ENCODE assay signal across 10 mouse cellular contexts in genomic region chr7:99183751-99184150, GRCm38 (mm10). TPM values are rescaled to one million over a fixed set of nuclear protein-coding genes. Genes with fewer than 3 reads are reported as not detected.
A peak's percentile ranks its signal among the peaks of the same experiment; 100 is the strongest.
DNase-seq lines count a peak whose midpoint lies in the region; ATAC-seq lines count a peak whose summit lies in the region.
"Had no signal": no experiment of that assay in that cellular context is flagged by ENCODE, and none has a peak within 500 bp of the region (broad histone marks: within the 10 kb centered on the region; RNA-seq: fewer than 3 reads in every experiment).

No protein-coding gene starts in this region.

- peak; percentile 26 to 33 for DNase-seq in heart, adult 18-20 months
- DNase-seq in heart, postnatal 36 days: no peak
- DNase-seq in neural tube, embryonic 10.5 days (ENCODE audit: extremely low spot score, low spot score): no peak
- no peak for DNase-seq in liver, embryonic 11.5 days (ENCODE audit: low spot score)
- peak; percentile 57 for DNase-seq in splenic B cell, adult 2 months (ENCODE audit: low read depth, low spot score)
- DNase-seq in left cerebral cortex, adult 8-10 months (ENCODE audit: low spot score in 2 of 2): no peak
- DNase-seq in gastrocnemius, postnatal 25 days: no peak
- DNase-seq: kidney, postnatal 4 days had no signal

- no peak overlapping the region for H3K27ac ChIP-seq in neural tube, embryonic 13.5 days (replicated peaks)
- H3K27ac ChIP-seq in liver, embryonic 11.5 days (ENCODE audit: low read depth, low read length): no peak overlapping the region
- H3K27ac ChIP-seq: liver, embryonic 14.5 days had no signal

- H3K4me3 ChIP-seq in neural tube, embryonic 13.5 days: no peak overlapping the region
- H3K4me3 ChIP-seq in liver, embryonic 11.5 days (ENCODE audit: low read depth, low read length): no peak overlapping the region

- intact Hi-C loops in heart, postnatal 36 days (cut with DNase I): no loop called here

- no peaks in the 10 kb centered on the region for H3K9me3 ChIP-seq in neural tube, embryonic 13.5 days
- H3K9me3 ChIP-seq in liver, embryonic 11.5 days (ENCODE audit: control insufficient read depth, low read length): no peaks in the 10 kb centered on the region

- peaks cover 18% of the 10 kb centered on the region for H3K27me3 ChIP-seq in neural tube, embryonic 13.5 days
- H3K27me3 ChIP-seq in liver, embryonic 11.5 days (replicated peaks; ENCODE audit: control insufficient read depth, insufficient read depth, low read length): peaks cover 13% of the 10 kb centered on the region
- H3K27me3 ChIP-seq in splenic B cell, adult 2 months (ENCODE audit: control insufficient read depth, insufficient read depth, low read length, poor library complexity, severe bottlenecking): no peaks in the 10 kb centered on the region

- WGBS in neural tube, embryonic 13.5 days: 75% methylated on average over 6 of the region's 6 CpGs
- WGBS in liver, embryonic 11.5 days: 49% methylated on average over 6 of the region's 6 CpGs

- ATAC-seq in neural tube, embryonic 13.5 days (ENCODE audit: low read depth): no peak
- no peak for ATAC-seq in liver, embryonic 11.5 days (replicated peaks; ENCODE audit: low FRiP score)

- no peaks in the 10 kb centered on the region for H3K36me3 ChIP-seq in neural tube, embryonic 13.5 days
- H3K36me3 ChIP-seq in liver, embryonic 11.5 days (ENCODE audit: control insufficient read depth, insufficient read depth, low read length): no peaks in the 10 kb centered on the region
- H3K36me3 ChIP-seq in splenic B cell, adult 2 months (ENCODE audit: control insufficient read depth, insufficient read depth, low read length, poor library complexity, severe bottlenecking): no peaks in the 10 kb centered on the region

- H3K9ac ChIP-seq in neural tube, embryonic 13.5 days: peak overlapping the region; percentile 86; the same call in 1 of the 2 replicates
- no peak overlapping the region for H3K9ac ChIP-seq in liver, embryonic 11.5 days (ENCODE audit: low read depth, low read length)
- H3K9ac ChIP-seq: liver, embryonic 14.5 days had no signal

- no peak overlapping the region for H3K4me2 ChIP-seq in neural tube, embryonic 13.5 days
- peak overlapping the region; percentile 100 for H3K4me2 ChIP-seq in liver, embryonic 11.5 days

- H3K4me1 ChIP-seq in neural tube, embryonic 13.5 days (replicated peaks): peaks cover 15% of the 10 kb centered on the region
- H3K4me1 ChIP-seq in liver, embryonic 11.5 days (replicated peaks; ENCODE audit: control insufficient read depth, insufficient read depth, low read length): peaks cover 4% of the 10 kb centered on the region

RNA-seq across cellular contexts. Expression of gene Dgat2, which starts 1.2 kb away (rescaled TPM):
- 100 to 1,000 TPM; 343 to 377 TPM for total RNA-seq in heart, adult 18-20 months (2021)
- total RNA-seq in heart, postnatal 36 days (2021): 100 to 1,000 TPM; 395 to 404 TPM
- polyA plus RNA-seq in neural tube, embryonic 13.5 days (2015; fragmentation: Nextera tagmentation; extraction: Ambion mirVana): 14.2 and 15.7 TPM in 2 replicates
- polyA plus RNA-seq in liver, embryonic 11.5 days (2014; fragmentation: Nextera tagmentation; extraction: Ambion mirVana): 59.9 and 60.1 TPM in 2 replicates
- total RNA-seq in left cerebral cortex, adult 8-10 months (2022): 10 to 100 TPM; 78.4 to 92.7 (median 82.3) TPM
- total RNA-seq in gastrocnemius, postnatal 25 days (2021): 10 to 100 TPM; 34.1 to 57.3 TPM

RNA-seq across cellular contexts. Expression of gene Uvrag, which starts 42.8 kb away (rescaled TPM):
- total RNA-seq in heart, adult 18-20 months (2021): 10 to 100 TPM; 17.4 to 19.9 TPM
- 10 to 100 TPM; 21.6 to 28.6 TPM for total RNA-seq in heart, postnatal 36 days (2021)
- 15.8 and 16.6 TPM in 2 replicates for polyA plus RNA-seq in neural tube, embryonic 13.5 days (2015; fragmentation: Nextera tagmentation; extraction: Ambion mirVana)
- 14.5 and 16.2 TPM in 2 replicates for polyA plus RNA-seq in liver, embryonic 11.5 days (2014; fragmentation: Nextera tagmentation; extraction: Ambion mirVana)
- 10 to 100 TPM; 53.5 to 64.9 (median 54.4) TPM for total RNA-seq in left cerebral cortex, adult 8-10 months (2022)
- total RNA-seq in gastrocnemius, postnatal 25 days (2021): 10 to 100 TPM in 1 of 2 experiments, 1 to 10 TPM in 1; 9.1 to 10.8 TPM

RNA-seq across cellular contexts. Expression of gene Mogat2, which starts 54.7 kb away (rescaled TPM):
- not detected for total RNA-seq in heart, adult 18-20 months (2021)
- not detected for total RNA-seq in heart, postnatal 36 days (2021)
- polyA plus RNA-seq in neural tube, embryonic 13.5 days (2015; fragmentation: Nextera tagmentation; extraction: Ambion mirVana): 2.1 and 2.8 TPM in 2 replicates
- polyA plus RNA-seq in liver, embryonic 11.5 days (2014; fragmentation: Nextera tagmentation; extraction: Ambion mirVana): 37.8 and 42.2 TPM in 2 replicates
- not detected for total RNA-seq in left cerebral cortex, adult 8-10 months (2022)
- total RNA-seq in gastrocnemius, postnatal 25 days (2021): not detected

Comparison
In these comparisons a context has a peak if more than half of its experiments do, and no peak if none do; other contexts are left out.
1. DNase-seq: peak in heart, adult 18-20 months (2 of 2) and splenic B cell, adult 2 months (single experiment); none in heart, postnatal 36 days (0 of 2), neural tube, embryonic 10.5 days (single experiment), liver, embryonic 11.5 days (single experiment), left cerebral cortex, adult 8-10 months (0 of 2) and gastrocnemius, postnatal 25 days (single experiment).